Mouse (Mus musculus) kidney, embryonic 14.5 days (tissue): ENCODE measurements around the gene F11r. TPM values are rescaled to one million over a fixed set of nuclear protein-coding genes. Genes with fewer than 3 reads are reported as not detected.

Experiments
- ATAC-seq: fragments of 200-750 bp; cut with Nextera tagmentation; 2 replicates; pipeline ENCODE4 v1.8.0; 2017; ENCODE audit warnings: moderate number of reproducible peaks, mild to moderate bottlenecking, moderate TSS enrichment, moderate library complexity; ENCODE audit not compliant: low FRiP score, low TSS enrichment
- H3K27ac ChIP-seq: fragments of 300-500 bp; sonication (generic); 2 replicates; pipeline ENCODE4 v1.5.1; 2014; ENCODE audit warnings: low read depth, mild to moderate bottlenecking, low read length, moderate library complexity, mixed read lengths
- H3K27me3 ChIP-seq: fragments of 300-500 bp; sonication (generic); 2 replicates; pipeline ENCODE4 v1.6.1; 2014; ENCODE audit warnings: mild to moderate bottlenecking, low read length; ENCODE audit not compliant: control insufficient read depth, insufficient read depth
- H3K36me3 ChIP-seq: fragments of 300-500 bp; sonication (generic); 2 replicates; pipeline ENCODE4 v1.6.1; 2014; ENCODE audit warnings: low read length, mixed read lengths; ENCODE audit not compliant: control insufficient read depth, insufficient read depth
- H3K4me1 ChIP-seq: fragments of 300-500 bp; sonication (generic); 2 replicates; pipeline ENCODE4 v1.6.1; 2014; ENCODE audit warnings: low read length, mixed read lengths; ENCODE audit not compliant: control insufficient read depth, insufficient read depth
- H3K4me2 ChIP-seq: fragments of 300-500 bp; sonication (generic); replicated peaks from 2 replicates; pipeline ENCODE4 v1.6.1; 2014; ENCODE audit warnings: low read depth, mild to moderate bottlenecking, low read length
- H3K4me3 ChIP-seq: fragments of 300-500 bp; sonication (generic); 2 replicates; pipeline ENCODE4 v1.5.1; 2014; ENCODE audit warnings: mild to moderate bottlenecking, low read length
- H3K9ac ChIP-seq: fragments of 300-500 bp; sonication (generic); 2 replicates; pipeline ENCODE4 v1.6.1; 2014; ENCODE audit warnings: low read depth, mild to moderate bottlenecking, low read length, moderate library complexity
- H3K9me3 ChIP-seq: fragments of 300-500 bp; sonication (generic); 2 replicates; pipeline ENCODE4 v1.6.1; 2016; ENCODE audit warnings: low read length; ENCODE audit not compliant: control insufficient read depth
- WGBS: fragments of 180-500 bp; shearing (Covaris S2); extraction: QIAGEN DNeasy Blood & Tissue Kit; methylation state at CpG from one replicate; pipeline ENCODE4 v1.1.7; 2014; 5-methylcytosine and 5-hydroxymethylcytosine counted together
- polyA plus RNA-seq: library from polyadenylated mRNA; unstranded; fragments of >200 nt; fragmentation: Nextera tagmentation; extraction: Ambion mirVana; gene quantifications from 2 replicates; pipeline ENCODE4 v1.2.1, GENCODE M21; 2014

F11r gene
- polyA plus RNA-seq, 1 experiment from 2014 or later: 127 TPM

GRCm38 (mm10) chr1:171457568-171457967 is 20.2 kb downstream of the F11r start:
- peaks cover 3% of the 10 kb centered on the region for H3K4me1 ChIP-seq
- WGBS: 94% methylated on average over 1 of the region's 1 CpGs
- no peak overlapping the region for H3K4me3 ChIP-seq
- H3K27me3 ChIP-seq: no peaks in the 10 kb centered on the region
- peaks cover 18% of the 10 kb centered on the region for H3K36me3 ChIP-seq
- H3K9me3 ChIP-seq: no peaks in the 10 kb centered on the region
- H3K4me2 ChIP-seq: no peak overlapping the region
- no peak overlapping the region for H3K9ac ChIP-seq
- H3K27ac ChIP-seq: no peak overlapping the region
- ATAC-seq: no peak

GRCm38 (mm10) chr1:171459791-171460190 is 22.5 kb downstream of the F11r start:
- H3K4me1 ChIP-seq: peaks cover 3% of the 10 kb centered on the region
- no peaks in the 10 kb centered on the region for H3K27me3 ChIP-seq
- no peak for ATAC-seq
- no peak overlapping the region for H3K27ac ChIP-seq
- 22% methylated on average over 5 of the region's 5 CpGs for WGBS
- H3K36me3 ChIP-seq: peaks cover 35% of the 10 kb centered on the region
- no peak overlapping the region for H3K4me3 ChIP-seq
- no peak overlapping the region for H3K4me2 ChIP-seq
- no peaks in the 10 kb centered on the region for H3K9me3 ChIP-seq
- no peak overlapping the region for H3K9ac ChIP-seq

GRCm38 (mm10) chr1:171460551-171461503 is 23.5 kb downstream of the F11r start:
- H3K27me3 ChIP-seq: no peaks in the 10 kb centered on the region
- ATAC-seq: no peak
- H3K4me1 ChIP-seq: peaks cover 3% of the 10 kb centered on the region
- no peaks in the 10 kb centered on the region for H3K9me3 ChIP-seq
- H3K36me3 ChIP-seq: peaks cover 35% of the 10 kb centered on the region
- 90% methylated on average over 22 of the region's 22 CpGs for WGBS
- no peak overlapping the region for H3K9ac ChIP-seq
- no peak overlapping the region for H3K4me3 ChIP-seq
- no peak overlapping the region for H3K4me2 ChIP-seq
- no peak overlapping the region for H3K27ac ChIP-seq

- Histone ChIP-seq H3K4me1 (peaks cover 3% of the 10 kb centered on the region), H3K4me2 (no peak overlapping the region), H3K36me3 (peaks cover 35% of the 10 kb centered on the region), H3K9me3 (no peaks in the 10 kb centered on the region), H3K27me3 (no peaks in the 10 kb centered on the region), H3K9ac (no peak overlapping the region), H3K4me3 (no peak overlapping the region), H3K27ac (no peak overlapping the region)
- no peak for ATAC-seq
- WGBS: 90% methylated on average over 3 of the region's 3 CpGs
Measured at GRCm38 (mm10) chr1:171463133-171463532, 25.8 kb downstream of the F11r start.

GRCm38 (mm10) chr1:171465749-171466412 is 28.5 kb downstream of the F11r start:
- 90% methylated on average over 5 of the region's 5 CpGs for WGBS
- H3K4me2 ChIP-seq: no peak overlapping the region
- ATAC-seq: no peak

GRCm38 (mm10) chr1:171466565-171466964 is 29.2 kb downstream of the F11r start:
- 85% methylated on average over 4 of the region's 4 CpGs for WGBS
- Histone ChIP-seq H3K27ac (no peak overlapping the region), H3K4me1 (no peaks in the 10 kb centered on the region), H3K4me2 (no peak overlapping the region), H3K27me3 (no peaks in the 10 kb centered on the region), H3K36me3 (peaks cover 27% of the 10 kb centered on the region), H3K9ac (no peak overlapping the region), H3K9me3 (no peaks in the 10 kb centered on the region), H3K4me3 (no peak overlapping the region)
- ATAC-seq: no peak

More at GRCm38 (mm10) chr1:171465749-171466412, 28.5 kb downstream of the F11r start:
- Histone ChIP-seq H3K9ac (no peak overlapping the region), H3K4me1 (no peaks in the 10 kb centered on the region), H3K27me3 (no peaks in the 10 kb centered on the region), H3K27ac (no peak overlapping the region), H3K36me3 (peaks cover 31% of the 10 kb centered on the region), H3K9me3 (no peaks in the 10 kb centered on the region), H3K4me3 (no peak overlapping the region)

- Histone ChIP-seq H3K27ac (no peak overlapping the region), H3K4me3 (no peak overlapping the region), H3K4me2 (no peak overlapping the region), H3K9ac (no peak overlapping the region), H3K36me3 (no peaks in the 10 kb centered on the region), H3K4me1 (no peaks in the 10 kb centered on the region), H3K27me3 (no peaks in the 10 kb centered on the region), H3K9me3 (no peaks in the 10 kb centered on the region)
- ATAC-seq: no peak
- whole genome bisulfite sequencing: 88% methylated on average over 3 of the region's 3 CpGs
Measured at GRCm38 (mm10) chr1:171469678-171470077, 32.3 kb downstream of the F11r start.

GRCm38 (mm10) chr1:171470371-171470871 is 33.1 kb downstream of the F11r start:
- no peak overlapping the region for H3K4me3 ChIP-seq
- no peaks in the 10 kb centered on the region for H3K36me3 ChIP-seq
- no peak for ATAC-seq
- H3K27ac ChIP-seq: no peak overlapping the region
- WGBS: 32% methylated on average over 7 of the region's 7 CpGs
- no peaks in the 10 kb centered on the region for H3K9me3 ChIP-seq
- no peak overlapping the region for H3K4me2 ChIP-seq
- no peak overlapping the region for H3K9ac ChIP-seq
- H3K27me3 ChIP-seq: no peaks in the 10 kb centered on the region
- no peaks in the 10 kb centered on the region for H3K4me1 ChIP-seq

- 92% methylated on average over 5 of the region's 5 CpGs for WGBS
- H3K9ac ChIP-seq: no peak overlapping the region
- no peaks in the 10 kb centered on the region for H3K27me3 ChIP-seq
- no peak for ATAC-seq
- H3K4me3 ChIP-seq: no peak overlapping the region
- no peaks in the 10 kb centered on the region for H3K36me3 ChIP-seq
- no peak overlapping the region for H3K27ac ChIP-seq
- no peak overlapping the region for H3K4me2 ChIP-seq
- no peaks in the 10 kb centered on the region for H3K4me1 ChIP-seq
- H3K9me3 ChIP-seq: no peaks in the 10 kb centered on the region
Measured at GRCm38 (mm10) chr1:171470896-171471295, 33.6 kb downstream of the F11r start.
